Mouse (Mus musculus) adrenal gland, postnatal 14 days (tissue): Measurements from ENCODE around the gene Atad5. TPM values are rescaled to one million over a fixed set of nuclear protein-coding genes. Genes with fewer than 3 reads are reported as not detected.
A peak's percentile ranks its signal among the peaks of the same experiment; 100 is the strongest.
"Not testable (repeated sequence)": the region's sequence is repeated elsewhere in the genome, so short reads cannot be mapped to it uniquely, and the experiment has no call there.

Experiments
- DNase-seq: peaks from one replicate; pipeline ENCODE4 v3.0.0; 2021; ENCODE audit warnings: mixed read lengths
- total RNA-seq: library from RNA; stranded (reverse); gene quantifications from 2 replicates; pipeline ENCODE4 v1.2.3, GENCODE M21; 2021

Gene Atad5
- total RNA-seq, 1 experiment from 2014 or later, result 4.6 TPM

- DNase-seq, result no peak
Observed at GRCm38 (mm10) chr11:80181021-80181749, 92.0 kb downstream of the Atad5 start.

- DNase-seq, result not testable (repeated sequence)
Observed at GRCm38 (mm10) chr11:80183054-80183704, 94.0 kb downstream of the Atad5 start.

- peak; percentile 96 for DNase-seq
Observed at GRCm38 (mm10) chr11:80183705-80184255, 94.6 kb downstream of the Atad5 start, which contains the start of gene Rnf135. Gene Rnf135 (plus strand): TSS chr11:80183851.

- no peak for DNase-seq
Observed at GRCm38 (mm10) chr11:80184531-80185071, 95.4 kb downstream of the Atad5 start.

Other genes with a start within 250 kb of the Atad5 start
- 36.8 and 37.0 TPM in 2 replicates for gene Utp6, start 127.0 kb upstream of the Atad5 start, total RNA-seq
- gene Suz12, start 96.3 kb upstream of the Atad5 start, total RNA-seq, result 53.4 and 61.1 TPM in 2 replicates
- 21.5 and 32.2 TPM in 2 replicates for gene Crlf3, start 8.4 kb upstream of the Atad5 start, total RNA-seq
- gene Tefm, start 52.8 kb downstream of the Atad5 start, total RNA-seq, result 18.6 and 22.1 TPM in 2 replicates
- 13.6 and 13.9 TPM in 2 replicates for gene Adap2, start 64.7 kb downstream of the Atad5 start, total RNA-seq
- gene Rnf135, start 94.5 kb downstream of the Atad5 start, total RNA-seq, result 7.8 and 9.4 TPM in 2 replicates
- 66.5 and 69.1 TPM in 2 replicates for gene Rhot1, start 119.6 kb downstream of the Atad5 start, total RNA-seq
- 2.6 and 3.2 TPM in 2 replicates for gene Rhbdl3, start 211.5 kb downstream of the Atad5 start, total RNA-seq